Mouse (Mus musculus) thymus, postnatal 14 days (tissue): ENCODE data around the gene Draxin.

Experiments used
- DNase-seq: peaks from one replicate; pipeline ENCODE4 v3.0.0; 2021

Draxin gene

GRCm38 (mm10) chr4:148114758-148115391 is 15.6 kb downstream of the Draxin start:
- peak; percentile 88 for DNase-seq

- DNase-seq, result no peak
These were observed 18.0 kb downstream of the Draxin start for GRCm38 (mm10) chr4:148112519-148112918.

GRCm38 (mm10) chr4:148109215-148109614 is 21.3 kb downstream of the Draxin start:
- DNase-seq, result no peak

- DNase-seq, result no peak
These were observed 21.9 kb downstream of the Draxin start for GRCm38 (mm10) chr4:148108565-148109100.

GRCm38 (mm10) chr4:148107621-148108291 is 22.7 kb downstream of the Draxin start:
- no peak for DNase-seq

GRCm38 (mm10) chr4:148104146-148104545 is 26.4 kb downstream of the Draxin start:
- DNase-seq, result no peak

GRCm38 (mm10) chr4:148101801-148102527 is 28.5 kb downstream of the Draxin start:
- peak; percentile 93 for DNase-seq

GRCm38 (mm10) chr4:148098666-148099065 is 31.8 kb downstream of the Draxin start:
- DNase-seq, result no peak

- peak; percentile 82 for DNase-seq
These were observed 32.6 kb downstream of the Draxin start for GRCm38 (mm10) chr4:148097936-148098335.

- DNase-seq, result no peak
These were observed 35.4 kb downstream of the Draxin start for GRCm38 (mm10) chr4:148095081-148095480.

GRCm38 (mm10) chr4:148094161-148094560 is 36.3 kb downstream of the Draxin start:
- DNase-seq, result no peak

- DNase-seq, result no peak
These were observed 37.8 kb downstream of the Draxin start for GRCm38 (mm10) chr4:148092551-148093271.

- DNase-seq, result no peak
These were observed 39.3 kb downstream of the Draxin start for GRCm38 (mm10) chr4:148091181-148091580.

GRCm38 (mm10) chr4:148089166-148089565 is 41.3 kb downstream of the Draxin start:
- no peak for DNase-seq

GRCm38 (mm10) chr4:148087907-148088527 is 42.5 kb downstream of the Draxin start, which contains the start of gene Agtrap:
Gene Agtrap (minus strand): TSS chr4:148088031.
- DNase-seq, result peak; percentile 97

- DNase-seq, result peak; percentile 54
These were observed 43.2 kb downstream of the Draxin start for GRCm38 (mm10) chr4:148087091-148087906.

- no peak for DNase-seq
These were observed 44.6 kb downstream of the Draxin start for GRCm38 (mm10) chr4:148085907-148086305.

- peak; percentile 70 for DNase-seq
These were observed 45.2 kb downstream of the Draxin start for GRCm38 (mm10) chr4:148085131-148085906.

- peak; percentile 27 for DNase-seq
These were observed 46.2 kb downstream of the Draxin start for GRCm38 (mm10) chr4:148084261-148084714.

- peak; percentile 79 for DNase-seq
These were observed 47.2 kb downstream of the Draxin start for GRCm38 (mm10) chr4:148083176-148083899.
